Mouse (Mus musculus): ENCODE measurements around the gene Bcar1. TPM values are rescaled to one million over a fixed set of nuclear protein-coding genes. Genes with fewer than 3 reads are reported as not detected.

The Bcar1 gene
- total RNA-seq, 2 experiments from 2014 or later = 66.1 to 69.7 TPM

DNA sequence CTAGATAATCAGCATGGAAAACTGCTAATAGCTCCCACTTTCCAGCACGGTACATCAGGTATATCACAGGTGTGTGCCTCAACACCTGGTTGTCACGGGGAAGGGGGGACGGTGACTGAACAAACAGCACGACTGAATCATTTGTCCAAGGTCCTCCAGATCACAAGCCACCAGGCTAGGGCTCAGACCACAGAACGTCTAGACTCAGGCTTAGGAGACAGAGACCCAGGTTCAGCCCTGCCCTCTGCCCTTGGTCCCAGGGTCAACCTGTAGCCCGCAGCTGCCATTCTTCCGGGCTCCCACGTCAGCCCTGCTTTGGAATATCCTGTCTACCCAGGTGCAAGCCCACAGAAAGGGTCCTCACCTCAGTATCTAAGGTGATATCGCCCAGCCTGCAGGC lies 42.2 kb downstream of the Bcar1 start:
- TF ChIP-seq CTCF (conservative IDR thresholded peaks at IDR 0.05) = no peak
- no peak for DNase-seq (ENCODE audit: low spot score in 2 of 2)
- Histone ChIP-seq H3K4me3 (no peak overlapping the region), H3K27ac (no peak overlapping the region)

DNA sequence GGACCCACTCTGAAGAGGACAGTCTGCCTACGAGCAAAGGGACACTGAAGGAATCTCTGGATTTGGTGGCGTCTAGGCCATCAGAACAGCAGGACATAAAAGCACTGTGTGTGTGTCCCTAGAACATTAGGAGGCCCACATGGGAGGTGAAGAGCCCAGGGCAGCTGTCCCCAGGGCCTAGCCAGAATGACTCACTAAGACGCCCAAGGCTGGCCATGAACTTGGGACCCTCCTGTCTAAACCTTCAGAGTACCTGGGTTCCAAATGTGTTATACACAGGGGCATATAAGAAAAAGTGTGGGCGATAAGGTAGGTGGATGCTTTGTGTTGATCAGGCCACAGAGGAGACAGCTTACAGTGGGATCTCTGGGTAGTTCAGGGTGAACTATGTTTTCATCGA lies 42.9 kb downstream of the Bcar1 start:
- Histone ChIP-seq H3K4me3 (no peak overlapping the region), H3K27ac (no peak overlapping the region)
- no peak for TF ChIP-seq CTCF (conservative IDR thresholded peaks at IDR 0.05)
- DNase-seq (ENCODE audit: low spot score in 2 of 2) = no peak

DNA sequence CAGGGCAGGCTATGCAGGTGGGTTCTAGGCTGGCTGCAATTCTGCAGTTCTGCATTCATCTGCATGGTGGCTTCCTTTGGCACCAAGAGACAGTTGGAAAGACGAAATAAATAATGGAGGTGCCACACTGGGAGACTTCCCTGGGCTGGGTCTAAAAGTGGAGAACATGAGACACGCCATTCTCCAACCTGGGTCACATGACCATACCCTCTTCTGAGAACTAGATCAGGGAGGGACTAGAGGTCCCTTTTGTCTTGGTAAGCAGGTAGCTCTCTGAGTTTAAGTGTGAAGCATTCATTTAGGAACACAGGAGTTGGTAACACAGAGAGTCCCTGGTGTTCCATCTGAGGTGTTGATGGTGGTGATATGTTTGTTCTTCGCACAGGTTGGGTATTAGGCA lies 43.4 kb downstream of the Bcar1 start:
- Histone ChIP-seq H3K27ac (no peak overlapping the region), H3K4me3 (no peak overlapping the region)
- no peak for DNase-seq (ENCODE audit: low spot score in 2 of 2)
- TF ChIP-seq CTCF (conservative IDR thresholded peaks at IDR 0.05) = no peak

DNA sequence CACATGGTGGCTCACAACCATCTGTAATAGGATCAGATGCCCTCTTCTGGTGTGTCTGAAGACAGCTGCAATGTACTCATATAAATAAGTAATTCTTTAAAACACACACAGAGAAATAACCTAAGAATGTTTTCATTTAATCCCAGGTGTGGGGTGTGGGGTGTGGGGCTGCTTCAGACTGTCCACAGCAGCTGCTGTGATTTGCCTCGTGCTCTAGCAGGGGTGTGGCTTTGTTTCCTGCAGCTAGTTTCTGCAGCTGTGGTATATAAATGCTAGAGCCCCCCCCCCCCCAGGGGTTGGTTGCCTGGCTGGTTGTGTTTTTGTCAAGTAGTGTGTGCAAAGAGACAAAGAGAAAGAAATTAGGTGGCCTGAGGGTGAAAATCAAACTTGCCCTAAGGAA lies 44.6 kb downstream of the Bcar1 start:
- Histone ChIP-seq H3K4me3 (no peak overlapping the region), H3K27ac (no peak overlapping the region)
- TF ChIP-seq CTCF (conservative IDR thresholded peaks at IDR 0.05) = no peak
- DNase-seq (ENCODE audit: low spot score in 2 of 2) = no peak

DNA sequence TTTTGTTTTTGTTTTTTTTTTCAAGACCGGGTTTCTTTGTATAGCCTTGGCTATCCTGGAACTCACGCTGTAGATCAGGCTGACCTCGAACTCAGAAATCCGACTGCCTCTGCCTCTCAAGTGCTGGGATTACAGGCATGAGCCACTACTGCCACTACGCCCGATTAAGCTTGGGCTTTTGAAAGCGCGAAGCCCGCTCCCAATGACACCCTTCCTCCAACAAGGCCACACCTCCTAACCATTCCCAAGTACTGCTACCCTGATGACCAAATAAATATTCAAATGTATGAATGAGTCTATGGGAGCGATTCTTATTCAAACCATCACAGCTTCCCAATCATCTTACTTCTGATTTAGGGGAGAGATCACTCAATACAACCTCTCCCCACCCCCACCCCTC lies 46.0 kb downstream of the Bcar1 start:
- no peak for TF ChIP-seq CTCF (conservative IDR thresholded peaks at IDR 0.05)

DNA sequence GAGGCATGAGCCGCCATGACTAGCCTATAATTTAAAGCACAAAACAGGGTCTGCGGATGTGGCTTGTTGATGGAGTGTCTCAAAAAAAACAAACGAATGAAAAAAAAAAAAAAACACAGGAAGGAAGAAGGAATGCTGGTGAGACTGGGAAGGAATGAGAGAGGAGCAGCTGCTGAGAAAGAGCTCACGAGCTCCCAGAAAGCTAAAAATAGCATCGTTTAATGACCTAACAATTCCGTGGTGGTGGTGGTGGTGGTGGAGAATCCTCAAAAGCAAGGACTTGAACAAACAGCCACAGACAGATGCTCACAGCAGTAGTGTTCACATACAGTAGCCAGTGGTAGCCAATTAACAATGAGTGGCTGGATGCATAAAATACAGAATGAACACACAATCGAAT lies 48.2 kb downstream of the Bcar1 start:
- Histone ChIP-seq H3K27ac (no peak overlapping the region), H3K4me3 (no peak overlapping the region)
- no peak for TF ChIP-seq CTCF (conservative IDR thresholded peaks at IDR 0.05)
- DNase-seq (ENCODE audit: low spot score in 2 of 2) = no peak

More for the DNA sequence above, 46.0 kb downstream of the Bcar1 start:
- H3K4me3 ChIP-seq = no peak overlapping the region
- H3K27ac ChIP-seq = no peak overlapping the region
- no peak for DNase-seq (ENCODE audit: low spot score in 2 of 2)

DNA sequence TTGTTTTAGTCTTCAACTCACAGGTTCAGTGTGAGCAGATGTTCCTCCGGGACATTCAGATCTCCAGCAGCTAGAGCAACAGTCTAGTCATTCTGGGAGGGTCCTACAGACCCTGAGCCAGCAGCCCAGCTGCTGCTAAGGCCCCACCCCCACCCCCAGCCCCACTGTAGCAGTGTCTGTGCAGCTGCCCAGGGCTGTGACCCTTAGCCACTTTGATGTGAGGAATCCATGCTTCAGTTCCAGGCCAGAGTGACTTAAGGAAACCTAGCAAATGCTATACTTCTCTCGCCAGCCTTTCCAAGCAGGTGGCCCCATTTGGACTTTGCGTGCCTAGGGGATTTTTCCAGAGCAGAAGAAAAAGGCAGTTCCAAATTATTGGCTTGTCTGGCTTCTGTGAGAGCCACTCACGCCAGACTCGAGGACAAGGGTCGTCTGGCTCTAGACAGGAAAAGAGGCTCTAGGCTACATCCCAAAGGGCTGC lies 50.3 kb downstream of the Bcar1 start:
- no peak for TF ChIP-seq CTCF (conservative IDR thresholded peaks at IDR 0.05)
- Histone ChIP-seq H3K4me3 (no peak overlapping the region), H3K27ac (no peak overlapping the region)
- no peak for DNase-seq (ENCODE audit: low spot score in 2 of 2)

DNA sequence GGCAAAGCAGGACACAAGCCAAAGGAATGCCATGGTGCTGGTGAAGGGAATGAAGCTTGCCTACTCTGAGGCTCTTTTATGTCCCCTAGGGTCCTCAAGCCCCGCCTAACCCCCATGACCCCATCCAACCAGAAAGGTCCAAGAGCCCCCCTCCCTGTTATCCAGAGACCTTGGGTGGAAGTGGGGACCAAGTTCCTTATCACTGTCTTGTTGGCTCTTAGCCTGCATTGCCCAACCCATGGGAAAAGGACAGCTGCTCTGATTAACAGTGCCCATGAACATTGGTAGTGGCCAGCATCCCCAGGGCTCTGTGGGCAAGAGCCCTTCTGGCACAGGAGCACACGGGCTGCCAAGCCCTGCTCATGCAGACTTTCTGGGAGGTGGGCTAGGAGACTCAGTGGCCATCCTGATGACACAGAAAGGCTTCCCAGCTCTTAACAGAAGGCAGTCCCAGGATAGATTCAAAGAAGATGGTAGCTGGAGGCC lies 52.6 kb downstream of the Bcar1 start, which contains the start of gene Ctrb1:
TSS of gene Ctrb1 (minus strand) at position 51 of the 486 bp plus-strand sequence.
- no peak for DNase-seq (ENCODE audit: low spot score in 2 of 2)
- TF ChIP-seq CTCF (conservative IDR thresholded peaks at IDR 0.05) = no peak
- Histone ChIP-seq H3K27ac (no peak within 1 kb of the TSS), H3K4me3 (no peak within 1 kb of the TSS)

DNA sequence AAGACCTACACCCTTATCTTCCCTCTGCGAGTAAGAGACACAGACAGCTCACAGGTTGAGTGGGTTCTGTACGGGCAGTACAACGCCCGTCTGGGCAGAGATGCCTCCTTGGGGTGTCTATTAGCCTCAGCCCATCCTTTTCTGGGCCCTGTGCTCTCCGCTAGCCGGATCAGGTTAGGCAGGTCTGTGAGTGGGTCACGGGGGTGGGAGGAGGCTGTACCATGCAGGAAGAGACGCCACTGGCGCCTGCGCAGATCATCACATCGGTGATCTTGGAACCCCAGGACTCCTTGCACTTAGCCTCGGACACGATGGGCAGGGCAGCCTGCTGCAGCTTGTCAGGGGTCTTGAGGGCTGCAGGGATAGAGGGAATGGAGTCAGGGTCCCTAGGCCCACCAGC lies 56.7 kb downstream of the Bcar1 start:
- DNase-seq (ENCODE audit: low spot score in 2 of 2) = no peak
- H3K4me3 ChIP-seq = no peak overlapping the region
- H3K27ac ChIP-seq = no peak overlapping the region
- no peak for TF ChIP-seq CTCF (conservative IDR thresholded peaks at IDR 0.05)

DNA sequence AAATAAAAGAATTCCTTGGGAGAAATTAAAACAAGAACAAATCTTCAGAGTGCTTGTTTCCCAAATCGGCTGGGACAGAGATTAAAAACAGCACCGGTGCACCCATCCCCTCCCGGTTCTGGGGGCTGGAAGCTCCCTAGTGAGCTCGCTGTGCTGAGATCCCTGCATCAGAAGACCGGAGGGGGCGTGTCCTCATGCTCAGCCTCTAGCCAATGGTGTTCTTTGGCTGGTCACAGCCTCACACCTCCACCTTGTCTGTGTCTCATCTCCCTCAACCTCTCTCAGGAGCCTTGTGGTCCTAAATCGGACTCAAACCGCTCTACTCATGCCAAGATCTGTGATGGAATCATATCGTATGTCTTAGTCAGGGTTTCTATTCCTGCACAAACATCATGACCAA lies 61.1 kb downstream of the Bcar1 start:
- TF ChIP-seq CTCF (conservative IDR thresholded peaks at IDR 0.05) = no peak
- no peak for DNase-seq (ENCODE audit: low spot score in 2 of 2)
- H3K27ac ChIP-seq = no peak overlapping the region
- no peak overlapping the region for H3K4me3 ChIP-seq

DNA sequence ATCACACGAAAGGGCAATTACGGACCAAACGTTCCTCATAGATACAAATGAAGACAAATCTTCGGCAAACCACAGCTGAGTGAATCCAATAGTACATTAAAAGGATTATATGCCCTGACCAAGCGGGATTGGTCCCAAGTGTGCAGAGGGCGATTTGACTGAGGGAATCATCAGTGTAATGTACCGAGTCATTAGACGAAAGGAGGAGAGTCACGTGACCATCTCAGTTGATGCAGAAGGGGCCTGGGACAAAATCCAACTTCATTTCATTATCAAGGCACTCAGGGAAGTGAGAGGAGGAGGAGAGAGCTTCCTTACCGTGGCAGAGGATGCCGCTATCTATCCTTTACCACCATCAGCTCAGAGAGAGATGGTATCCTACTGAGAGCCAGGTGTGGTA lies 62.5 kb downstream of the Bcar1 start:
- H3K4me3 ChIP-seq = no peak overlapping the region
- no peak for DNase-seq (ENCODE audit: low spot score in 2 of 2)
- TF ChIP-seq CTCF (conservative IDR thresholded peaks at IDR 0.05) = no peak

DNA sequence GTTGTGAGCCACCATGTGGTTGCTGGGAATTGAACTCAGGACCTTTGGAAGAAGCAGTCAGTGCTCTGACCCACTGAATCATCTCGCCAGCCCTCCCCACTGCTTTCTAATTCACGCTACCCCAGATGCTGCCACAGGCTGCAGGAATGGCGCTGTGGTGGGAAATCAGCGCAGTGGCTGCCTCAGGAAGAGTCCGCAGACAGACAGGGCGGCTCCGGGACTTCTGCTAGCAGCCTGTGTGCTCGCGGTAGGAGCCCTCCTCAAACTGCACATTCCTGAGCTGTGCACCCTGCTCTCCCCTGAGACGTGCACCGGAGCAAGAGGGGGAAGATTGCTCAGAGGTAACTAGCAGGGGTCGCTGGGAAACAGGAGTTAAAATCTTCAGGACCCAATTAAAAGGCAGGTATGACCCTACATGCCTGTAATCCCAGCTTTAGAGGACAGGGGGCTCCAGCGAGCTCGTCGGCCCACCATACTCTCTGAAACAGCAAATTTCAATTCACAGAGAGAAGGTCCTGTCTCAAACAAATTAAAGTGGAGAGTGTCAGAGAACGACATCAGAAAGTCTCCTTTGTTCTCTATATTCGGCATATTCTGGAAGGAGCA lies 63.1 kb downstream of the Bcar1 start:
- peak; percentile 55 for TF ChIP-seq CTCF (conservative IDR thresholded peaks at IDR 0.05)
- H3K4me3 ChIP-seq = no peak overlapping the region
- DNase-seq (ENCODE audit: low spot score in 2 of 2) = no peak
- H3K27ac ChIP-seq = no peak overlapping the region

More for the DNA sequence above, 62.5 kb downstream of the Bcar1 start:
- no peak overlapping the region for H3K27ac ChIP-seq

DNA sequence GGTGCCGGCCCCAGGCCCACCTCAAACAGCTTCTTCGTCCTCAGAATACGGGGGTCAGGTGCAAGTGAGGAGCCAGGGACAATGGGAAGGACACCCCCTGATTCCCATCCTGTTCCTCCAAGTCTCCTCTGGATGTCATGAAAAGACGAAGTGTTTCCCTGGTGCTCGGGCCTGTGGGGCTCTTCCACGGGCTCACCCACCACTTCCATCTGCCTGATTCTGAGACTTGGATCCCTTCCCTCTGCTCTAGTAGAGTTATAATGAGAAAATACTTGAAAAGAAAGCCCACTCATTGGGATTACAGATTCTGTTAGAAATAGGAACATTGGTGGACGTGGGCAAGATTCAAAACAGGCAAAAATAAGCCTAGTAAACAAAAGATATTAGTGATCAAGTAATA lies 64.8 kb downstream of the Bcar1 start:
- Histone ChIP-seq H3K27ac (no peak overlapping the region), H3K4me3 (no peak overlapping the region)
- no peak for TF ChIP-seq CTCF (conservative IDR thresholded peaks at IDR 0.05)
- peak; percentile 47 to 67 for DNase-seq (ENCODE audit: low spot score in 2 of 2)

DNA sequence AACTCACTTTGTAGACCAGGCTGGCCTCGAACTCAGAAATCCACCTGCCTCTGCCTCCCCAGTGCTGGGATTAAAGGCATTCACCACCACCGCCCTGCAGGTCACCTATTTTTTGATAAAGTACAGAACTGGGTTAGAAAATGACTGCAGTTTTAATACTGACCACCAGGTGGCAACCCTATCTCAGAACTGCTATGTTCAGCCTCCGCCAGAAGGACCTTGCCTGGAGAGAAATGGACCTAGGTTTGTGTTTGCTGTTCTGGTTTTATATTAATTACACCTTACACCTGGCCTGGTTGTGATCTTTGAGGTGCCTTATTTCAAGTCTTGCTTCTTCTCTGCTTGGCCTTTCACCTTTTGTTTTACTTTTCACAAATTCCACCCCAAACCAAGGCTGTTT lies 65.5 kb downstream of the Bcar1 start:
- DNase-seq (ENCODE audit: low spot score in 2 of 2) = peak; percentile 64 to 73
- peak; percentile 87 for TF ChIP-seq CTCF (conservative IDR thresholded peaks at IDR 0.05)
- Histone ChIP-seq H3K27ac (no peak overlapping the region), H3K4me3 (no peak overlapping the region)

Data from layer of hippocampus, adult 2 months (tissue).